Mouse (Mus musculus) retina, postnatal 1 day (tissue): ENCODE data around the gene Shroom2.
A peak's percentile ranks its signal among the peaks of the same experiment; 100 is the strongest.
"Not testable (repeated sequence)": the region's sequence is repeated elsewhere in the genome, so short reads cannot be mapped to it uniquely, and the experiment has no call there.

Source experiments
- DNase-seq: peaks from one replicate; pipeline ENCODE4 v3.0.0-alpha.2; 2012

The Shroom2 gene

DNA sequence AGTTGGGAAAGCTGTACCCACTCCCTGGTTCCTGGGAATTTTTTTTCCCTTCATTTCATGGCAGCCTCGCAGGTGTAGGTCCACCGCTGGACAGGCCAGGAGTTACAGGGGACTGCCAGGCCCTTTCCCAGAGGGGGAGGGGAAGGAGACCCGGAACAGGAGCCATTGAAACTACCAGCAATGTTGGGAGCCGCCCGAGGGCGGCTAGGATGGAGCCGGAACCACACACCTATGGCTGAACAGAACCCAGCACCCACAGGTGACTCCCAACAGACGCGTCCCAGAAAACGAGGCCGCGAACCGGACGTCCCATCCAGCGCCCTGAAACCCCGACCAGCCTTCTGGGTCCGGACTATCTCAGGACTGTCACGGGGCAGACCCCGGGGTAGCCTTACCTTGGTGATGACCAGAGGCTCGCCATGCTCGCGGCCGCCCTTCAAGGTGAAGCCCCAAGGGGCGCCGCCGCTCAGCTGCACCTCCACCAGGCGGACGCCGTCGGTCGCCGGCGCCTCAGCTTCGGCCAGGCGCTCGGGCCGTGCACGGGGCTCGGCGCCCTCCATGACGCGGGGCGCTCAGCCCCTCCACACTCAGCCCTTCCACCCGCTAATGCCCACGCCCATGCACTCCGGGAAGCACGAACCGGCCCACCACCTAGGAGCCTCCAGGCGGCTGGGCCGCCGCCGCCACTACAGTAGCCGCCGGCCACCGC lies at the start of gene Shroom2:
Gene Shroom2 (minus strand): TSS at position 575 of the 709 bp plus-strand sequence.
- no peak for DNase-seq

- peak; percentile 35 for DNase-seq
Observed at GRCm38 (mm10) chrX:152818996-152819395, 49.7 kb upstream of the Shroom2 start.

- no peak for DNase-seq
Observed at GRCm38 (mm10) chrX:152813339-152813738, 44.1 kb upstream of the Shroom2 start.

GRCm38 (mm10) chrX:152805317-152805716 lies 36.1 kb upstream of the Shroom2 start:
- DNase-seq = no peak

- DNase-seq = no peak
Observed at GRCm38 (mm10) chrX:152788611-152789010, 19.3 kb upstream of the Shroom2 start.

DNA sequence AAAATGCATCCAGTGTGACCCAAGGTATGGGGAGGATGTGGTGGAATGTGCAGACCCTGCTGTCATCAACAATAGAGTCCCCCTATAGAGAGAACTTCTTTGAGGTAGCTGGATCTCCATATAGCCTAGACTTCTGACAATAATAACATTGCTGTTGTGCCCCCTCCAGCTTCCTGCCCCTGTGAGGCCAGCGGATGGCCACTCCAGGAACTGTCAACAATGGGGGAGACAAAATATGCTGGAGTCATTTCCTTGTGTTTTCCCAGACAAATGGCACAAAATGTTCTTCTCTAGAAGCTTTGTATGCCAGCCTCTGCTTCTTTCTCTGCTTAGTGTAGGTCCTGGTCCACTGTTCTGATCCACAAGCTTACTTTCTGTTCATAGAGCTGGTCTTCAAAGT lies 18.9 kb upstream of the Shroom2 start:
- DNase-seq = no peak

DNA sequence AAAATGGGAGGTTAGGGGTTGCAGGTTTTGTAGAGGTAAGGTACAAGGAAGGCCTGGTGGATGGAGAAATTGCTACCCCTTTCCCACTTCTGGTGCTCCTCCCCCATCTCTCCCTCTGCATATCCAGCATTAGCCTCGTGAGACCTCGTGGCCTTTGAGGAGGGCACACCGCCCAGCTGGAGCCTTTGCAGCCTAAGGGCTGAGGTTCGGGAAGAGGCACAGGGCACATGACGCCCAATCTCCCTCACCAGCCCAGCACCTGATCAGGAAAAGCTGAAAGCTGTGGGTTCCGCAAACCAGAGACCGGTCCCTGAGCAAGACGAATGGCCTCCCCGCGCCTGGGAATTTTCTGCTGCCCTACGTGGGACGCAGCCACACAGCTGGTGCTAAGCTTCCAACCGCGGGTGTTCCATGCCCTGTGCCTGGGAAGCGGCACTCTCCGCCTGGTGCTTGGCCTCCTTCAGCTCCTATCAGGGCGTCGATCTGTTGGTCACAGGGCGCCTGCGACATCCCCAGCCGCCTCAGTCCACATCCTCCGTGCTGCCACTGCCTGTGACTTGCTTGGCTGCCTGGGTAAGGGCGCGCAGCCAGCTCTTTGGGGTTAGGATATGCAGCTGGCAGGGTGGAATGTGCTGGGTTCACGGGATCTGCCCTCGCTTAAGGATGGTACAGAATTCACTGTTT lies 12.6 kb upstream of the Shroom2 start, which contains the start of gene Gpr143:
Gene Gpr143 (plus strand): TSS at position 202 of the 684 bp plus-strand sequence.
- DNase-seq = peak; percentile 34

DNA sequence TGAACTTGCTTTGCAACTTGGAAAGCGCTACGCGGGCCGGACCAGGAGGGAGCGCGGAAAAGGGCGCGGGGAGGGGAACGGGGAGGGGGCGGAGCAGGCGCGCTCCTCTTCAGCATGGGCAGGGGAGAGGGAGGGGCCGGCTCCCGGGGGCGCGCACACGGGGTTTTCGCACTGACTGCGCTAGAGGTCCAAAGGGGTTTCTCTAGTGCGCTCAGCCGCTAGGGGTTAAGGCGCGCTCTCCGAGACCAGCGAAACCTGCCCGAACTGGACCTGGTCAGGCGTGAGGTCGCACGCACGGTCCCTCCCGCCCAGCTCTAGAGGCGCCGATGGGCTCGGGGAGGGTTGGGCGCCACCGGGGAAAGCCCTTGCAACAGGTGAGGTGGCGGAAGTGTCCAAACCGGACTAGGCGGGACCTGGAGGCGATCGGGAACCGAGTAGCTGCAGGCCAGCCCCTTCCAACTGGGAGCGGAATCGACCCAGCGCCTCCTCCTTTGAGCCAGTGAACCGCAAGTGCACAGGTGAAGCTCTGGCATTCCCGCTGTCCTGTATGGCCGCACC lies 414 bp upstream of the Shroom2 start:
- DNase-seq = peak; percentile 84

GRCm38 (mm10) chrX:152764171-152764570 lies 5.1 kb downstream of the Shroom2 start:
- DNase-seq = no peak

DNA sequence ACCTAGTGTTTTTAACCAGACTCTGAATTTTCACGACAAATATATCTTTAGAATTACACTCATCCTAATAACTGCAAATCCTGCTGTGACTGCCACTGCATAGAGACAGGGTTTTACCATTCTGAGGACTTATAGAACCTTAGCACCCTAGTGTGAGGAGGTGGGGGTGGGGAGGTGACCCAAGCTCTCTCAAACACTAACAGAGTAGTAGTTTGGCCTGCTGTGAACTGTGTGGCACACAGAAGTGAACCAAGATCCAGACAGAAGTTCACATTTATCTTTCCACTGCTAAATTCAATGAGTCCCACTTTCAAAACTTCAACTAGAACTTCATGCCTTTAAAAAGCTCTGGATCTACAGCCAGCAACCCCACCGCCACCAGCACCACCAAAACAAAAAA lies 6.4 kb downstream of the Shroom2 start:
- DNase-seq = no peak

- no peak for DNase-seq
Observed at GRCm38 (mm10) chrX:152762437-152762836, 6.8 kb downstream of the Shroom2 start.

DNA sequence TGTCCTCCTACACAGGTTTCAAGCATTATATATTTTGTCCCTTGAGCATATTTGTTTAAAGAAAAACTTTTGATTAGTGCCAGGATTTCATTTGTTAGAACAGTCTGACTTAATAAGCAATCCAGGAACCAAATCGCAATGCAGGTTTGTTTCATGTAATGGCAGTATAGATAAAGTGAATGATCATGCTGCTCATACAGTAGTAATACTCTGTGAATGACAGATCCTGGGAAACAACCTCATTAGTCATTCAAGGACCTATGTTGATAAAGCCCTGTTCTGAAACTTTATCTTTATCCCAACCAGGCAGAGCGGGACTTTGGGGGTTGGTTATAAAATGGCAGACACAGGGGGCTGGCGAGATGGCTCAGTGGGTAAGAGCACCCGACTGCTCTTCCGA lies 13.0 kb downstream of the Shroom2 start:
- DNase-seq = no peak

GRCm38 (mm10) chrX:152755819-152756218 lies 13.4 kb downstream of the Shroom2 start:
- no peak for DNase-seq

- no peak for DNase-seq
Observed at GRCm38 (mm10) chrX:152745925-152746324, 23.3 kb downstream of the Shroom2 start.

DNA sequence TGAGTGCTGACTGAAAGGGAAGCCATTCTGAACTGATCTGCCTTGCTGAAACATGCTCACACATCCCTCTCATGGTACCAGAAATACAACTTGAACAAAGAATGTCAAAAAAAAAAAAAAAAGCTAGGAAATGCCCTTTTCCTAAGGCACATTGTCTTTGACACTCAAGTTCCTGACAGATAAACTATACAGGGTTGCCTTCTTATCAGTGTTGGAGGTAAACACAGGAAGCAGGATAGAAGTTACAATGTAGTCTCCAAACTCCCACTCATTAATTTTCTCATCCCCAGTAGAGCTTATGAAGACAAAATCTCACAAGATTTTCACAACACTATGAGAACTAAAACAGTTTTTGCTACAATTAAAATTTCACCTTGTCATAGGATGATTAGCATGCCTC lies 25.6 kb downstream of the Shroom2 start:
- DNase-seq = no peak

DNA sequence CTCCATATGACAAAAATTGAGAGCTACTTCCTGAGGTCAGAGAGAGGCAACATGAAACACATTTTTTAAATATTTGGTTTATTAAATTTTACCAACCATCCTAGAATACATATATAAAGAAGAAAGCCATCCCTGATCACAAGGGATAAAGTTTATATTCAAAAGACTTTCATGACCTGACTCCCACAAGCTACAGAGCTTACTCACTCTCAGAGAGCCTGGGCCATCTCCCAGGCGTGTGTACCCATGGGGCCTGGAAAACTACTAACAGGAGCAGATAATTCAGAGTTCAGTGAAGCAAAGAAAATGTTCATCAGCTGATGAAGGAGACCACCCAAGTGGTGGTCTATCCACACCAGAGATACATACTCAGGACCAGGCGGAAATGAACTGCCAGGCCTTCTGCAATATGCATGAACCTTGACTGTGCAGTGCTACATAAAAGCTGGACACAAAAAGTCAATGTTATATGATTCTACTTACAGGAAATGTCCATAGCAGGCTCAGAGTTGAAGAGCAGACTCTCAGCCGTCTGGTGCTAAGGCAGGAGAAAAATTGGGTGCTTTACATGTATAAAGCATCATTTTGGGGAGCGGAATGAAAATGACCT lies 30.4 kb downstream of the Shroom2 start:
- peak; percentile 62 for DNase-seq

- peak; percentile 1 for DNase-seq
Observed at GRCm38 (mm10) chrX:152738191-152738590, 31.1 kb downstream of the Shroom2 start.

DNA sequence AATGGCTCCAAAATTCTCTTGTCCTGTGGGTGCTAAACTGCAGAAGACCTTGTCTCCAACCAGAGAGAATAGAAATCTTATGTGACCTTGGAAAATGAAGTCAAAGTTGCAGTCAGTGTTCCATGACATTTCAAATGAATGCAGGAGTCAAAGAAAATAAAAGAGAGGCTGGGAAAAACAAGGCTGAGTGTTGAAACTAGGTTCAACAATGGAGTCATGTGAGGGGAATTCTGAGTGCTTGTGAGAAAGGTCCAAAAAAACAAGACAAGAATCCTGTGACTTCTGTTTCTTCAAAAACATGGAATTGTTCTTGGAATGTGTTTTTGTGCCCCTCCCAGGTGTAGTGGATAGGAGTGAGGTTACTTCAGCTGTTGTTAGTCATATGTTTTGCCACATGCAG lies 34.0 kb downstream of the Shroom2 start:
- DNase-seq = no peak

DNA sequence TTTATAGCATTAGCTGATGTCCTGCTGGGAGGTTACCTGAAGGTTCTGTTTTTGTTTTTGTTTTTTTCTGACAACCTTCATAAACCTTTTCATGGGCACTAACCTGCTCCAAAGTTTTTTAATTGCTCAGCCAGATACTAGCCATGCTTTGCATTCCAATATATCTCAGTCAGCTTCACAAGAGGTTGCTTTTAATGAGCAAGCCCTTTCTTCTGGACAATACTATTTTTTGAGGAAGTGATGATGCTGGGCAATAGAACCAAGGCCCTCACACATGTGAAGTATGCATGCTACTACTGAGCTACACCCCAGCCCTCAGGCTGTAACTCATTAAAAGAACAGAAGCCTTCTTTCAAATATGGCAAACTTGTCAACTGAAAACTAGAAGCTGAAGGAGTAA lies 52.6 kb downstream of the Shroom2 start:
- DNase-seq = no peak

DNA sequence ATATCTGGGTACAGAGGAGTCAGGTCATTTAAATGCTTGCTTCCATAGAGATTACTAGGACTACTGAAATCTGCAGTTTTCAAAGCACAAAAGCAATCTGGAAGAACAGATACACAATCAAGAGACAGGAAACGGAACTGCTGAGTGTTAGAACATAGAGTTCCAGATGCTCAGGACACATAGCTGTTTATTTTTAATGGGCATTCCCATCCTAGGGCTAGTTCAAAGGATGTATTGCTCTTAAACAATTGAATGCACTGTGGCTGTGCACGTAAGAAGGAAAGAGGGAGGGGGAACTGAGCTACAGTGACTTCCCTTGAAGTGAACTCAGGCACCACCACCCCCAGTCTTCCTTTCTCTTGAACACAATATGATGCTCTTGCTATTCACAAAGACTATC lies 58.5 kb downstream of the Shroom2 start:
- not testable (repeated sequence) for DNase-seq

- DNase-seq = no peak
Observed at GRCm38 (mm10) chrX:152708359-152708758, 60.9 kb downstream of the Shroom2 start.

DNA sequence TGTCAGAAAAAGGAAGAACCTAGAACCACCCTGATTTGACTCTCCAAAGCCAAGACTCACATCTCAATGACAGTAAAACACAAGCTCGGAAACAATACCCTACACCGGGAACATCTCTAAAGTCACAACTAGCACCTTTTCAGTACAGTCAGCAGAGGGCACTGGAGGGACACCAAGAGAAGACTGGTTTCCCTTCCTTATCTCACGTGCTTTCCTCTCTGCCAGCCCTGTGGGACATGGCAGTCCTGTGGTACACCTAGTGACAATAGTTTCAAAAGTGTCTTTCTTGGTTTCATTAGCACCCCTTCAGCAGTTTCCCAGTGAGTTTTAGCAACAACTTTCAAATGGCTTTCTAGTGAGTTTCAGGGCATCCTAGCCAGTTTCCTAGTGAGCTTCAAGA lies 63.9 kb downstream of the Shroom2 start:
- DNase-seq = peak; percentile 61

- no peak for DNase-seq
Observed at GRCm38 (mm10) chrX:152703624-152704023, 65.6 kb downstream of the Shroom2 start.

- DNase-seq = no peak
Observed at GRCm38 (mm10) chrX:152701679-152702078, 67.6 kb downstream of the Shroom2 start.
